Mouse (Mus musculus): ENCODE results near the gene Lpcat4. TPM values are rescaled to one million over a fixed set of nuclear protein-coding genes. Genes with fewer than 3 reads are reported as not detected.
A peak's percentile ranks its signal among the peaks of the same experiment; 100 is the strongest.

The Lpcat4 gene
- polyA plus RNA-seq, 1 experiment from 2014 or later = 22.8 TPM

GRCm38 (mm10) chr2:112264364-112264763 lies 25.1 kb downstream of the Lpcat4 start:
- H3K27ac ChIP-seq = no peak overlapping the region
- H3K9me3 ChIP-seq = no peaks in the 10 kb centered on the region
- ATAC-seq = no peak
- no peak overlapping the region for H3K9ac ChIP-seq
- H3K36me3 ChIP-seq = no peaks in the 10 kb centered on the region
- peaks cover 14% of the 10 kb centered on the region for H3K4me1 ChIP-seq (replicated peaks)
- H3K4me2 ChIP-seq (replicated peaks) = no peak overlapping the region
- WGBS = 72% methylated on average over 4 of the region's 4 CpGs
- H3K27me3 ChIP-seq (replicated peaks) = no peaks in the 10 kb centered on the region
- H3K4me3 ChIP-seq (replicated peaks) = no peak overlapping the region

- ATAC-seq = peak; percentile 96
- Histone ChIP-seq H3K27ac (peak within 1 kb of the TSS; percentile 81), H3K36me3 (no peaks in the 10 kb centered on the region), H3K9me3 (no peaks in the 10 kb centered on the region), H3K4me3 (replicated peaks) (peak within 1 kb of the TSS; percentile 81), H3K4me1 (replicated peaks) (peaks cover 14% of the 10 kb centered on the region), H3K4me2 (replicated peaks) (peak within 1 kb of the TSS; percentile 84), H3K27me3 (replicated peaks) (no peaks in the 10 kb centered on the region), H3K9ac (peak within 1 kb of the TSS; percentile 68)
- under 1% methylated on average over 85 of the region's 85 CpGs for WGBS
Measured at GRCm38 (mm10) chr2:112265448-112266241, 26.4 kb downstream of the Lpcat4 start, which contains the start of gene Slc12a6. Slc12a6 (plus strand) TSS chr2:112265825.

DNA sequence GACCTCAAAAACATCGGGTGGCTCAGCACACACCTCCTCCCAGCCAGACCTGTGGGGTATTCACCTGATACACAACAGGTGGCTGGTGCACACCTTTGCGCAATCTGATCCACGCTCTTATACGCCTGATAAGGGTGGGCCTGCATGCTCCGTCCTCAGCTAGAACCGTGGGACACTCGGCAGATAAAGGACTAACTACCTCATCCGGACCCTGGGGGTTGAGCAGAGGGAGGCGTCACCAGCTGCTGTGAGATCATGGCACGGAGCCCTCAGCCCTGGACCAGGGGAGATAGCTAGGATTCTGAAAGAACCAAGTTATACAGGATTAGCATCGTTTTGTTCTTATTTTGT lies 26.9 kb downstream of the Lpcat4 start, which contains the start of gene Gm21985:
TSS of gene Gm21985 (plus strand) at position 73 of the 351 bp plus-strand sequence.
- peak; percentile 34 for ATAC-seq
- WGBS = 2% methylated on average over 11 of the region's 11 CpGs

GRCm38 (mm10) chr2:112266780-112267179 lies 27.5 kb downstream of the Lpcat4 start:
- no peak overlapping the region for H3K9ac ChIP-seq

More for the DNA sequence above, 26.9 kb downstream of the Lpcat4 start, which contains the start of gene Gm21985:
- Histone ChIP-seq H3K36me3 (no peaks in the 10 kb centered on the region), H3K4me2 (replicated peaks) (peak within 1 kb of the TSS; percentile 84), H3K9ac (peak within 1 kb of the TSS; percentile 68), H3K9me3 (no peaks in the 10 kb centered on the region), H3K27ac (peak within 1 kb of the TSS; percentile 81), H3K4me1 (replicated peaks) (peaks cover 14% of the 10 kb centered on the region), H3K27me3 (replicated peaks) (no peaks in the 10 kb centered on the region), H3K4me3 (replicated peaks) (peak within 1 kb of the TSS; percentile 81)

DNA sequence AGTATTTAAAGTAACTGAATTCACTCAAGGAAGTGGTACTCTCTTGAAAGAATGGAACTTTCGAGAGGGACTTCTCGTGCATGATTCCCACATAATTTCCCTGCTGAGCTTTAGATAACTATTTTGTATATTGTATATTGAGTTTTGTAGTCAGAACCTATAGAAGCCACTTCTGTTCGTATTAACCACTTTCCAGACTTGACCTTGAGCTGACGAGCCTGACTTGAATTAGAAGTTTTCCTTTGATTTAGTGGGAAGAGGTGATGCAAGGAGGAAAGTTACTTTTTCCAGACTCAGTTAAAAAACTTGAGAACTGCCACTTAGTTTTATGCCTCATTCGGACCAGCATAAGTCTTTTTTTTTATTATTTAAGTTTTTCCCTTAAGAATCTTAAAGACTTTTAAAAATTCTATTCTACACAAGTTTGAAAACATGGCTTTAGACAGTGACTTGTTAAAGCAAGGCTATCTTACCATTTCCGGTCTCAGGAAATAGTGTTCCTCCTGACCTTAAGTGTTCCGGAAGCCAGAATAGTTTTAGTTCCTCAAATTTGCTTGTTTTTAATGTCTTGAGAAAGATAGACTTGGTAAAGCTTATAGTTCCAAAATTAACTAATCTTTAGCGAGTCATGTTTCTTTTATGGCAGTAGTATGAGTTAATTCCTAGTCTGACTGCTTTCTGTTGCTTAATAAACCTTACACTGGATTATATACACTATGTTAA lies 28.4 kb downstream of the Lpcat4 start:
- H3K9ac ChIP-seq = no peak overlapping the region

More at GRCm38 (mm10) chr2:112266780-112267179, 27.5 kb downstream of the Lpcat4 start:
- Histone ChIP-seq H3K4me3 (replicated peaks) (peak overlapping the region; percentile 81), H3K4me2 (replicated peaks) (peak overlapping the region; percentile 84), H3K9me3 (no peaks in the 10 kb centered on the region), H3K36me3 (no peaks in the 10 kb centered on the region), H3K27me3 (replicated peaks) (no peaks in the 10 kb centered on the region), H3K27ac (peak overlapping the region; percentile 48; the same call in 1 of the 2 replicates), H3K4me1 (replicated peaks) (peaks cover 14% of the 10 kb centered on the region)
- 36% methylated on average over 10 of the region's 10 CpGs for WGBS
- no peak for ATAC-seq

DNA sequence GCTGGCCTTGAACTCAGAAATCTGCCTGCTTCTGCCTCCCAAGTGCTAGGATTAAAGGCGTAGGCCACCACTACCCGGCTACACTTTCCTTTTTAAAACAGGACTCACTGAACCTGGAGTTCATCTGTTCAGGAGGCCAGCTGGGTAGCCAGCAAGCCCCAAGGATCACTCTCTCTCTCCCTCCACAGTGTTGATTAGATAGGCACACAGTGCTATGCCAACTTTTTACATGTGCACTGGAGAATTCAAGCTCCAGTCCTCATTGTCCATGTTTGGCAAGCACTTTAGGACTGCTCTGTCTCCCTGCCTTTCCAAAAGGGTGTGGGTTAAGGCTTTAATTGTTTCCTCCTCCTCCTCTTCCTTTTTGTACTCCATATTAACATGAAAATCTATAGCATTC lies 30.7 kb downstream of the Lpcat4 start:
- no peak for ATAC-seq
- H3K9me3 ChIP-seq = no peaks in the 10 kb centered on the region
- H3K27me3 ChIP-seq (replicated peaks) = no peaks in the 10 kb centered on the region
- H3K27ac ChIP-seq = no peak overlapping the region
- 90% methylated on average over 2 of the region's 2 CpGs for WGBS
- no peak overlapping the region for H3K4me2 ChIP-seq (replicated peaks)
- no peak overlapping the region for H3K9ac ChIP-seq
- peaks cover 10% of the 10 kb centered on the region; the same call in 1 of the 2 replicates for H3K4me1 ChIP-seq (replicated peaks)
- no peaks in the 10 kb centered on the region for H3K36me3 ChIP-seq
- no peak overlapping the region for H3K4me3 ChIP-seq (replicated peaks)

More for the DNA sequence above, 28.4 kb downstream of the Lpcat4 start:
- Histone ChIP-seq H3K27me3 (replicated peaks) (no peaks in the 10 kb centered on the region), H3K4me3 (replicated peaks) (0 out of 2 replicates have a peak overlapping the region, but pooled peaks have one; percentile 81), H3K4me1 (replicated peaks) (peaks cover 14% of the 10 kb centered on the region), H3K4me2 (replicated peaks) (peak overlapping the region; percentile 84; the same call in 1 of the 2 replicates), H3K9me3 (no peaks in the 10 kb centered on the region), H3K27ac (no peak overlapping the region), H3K36me3 (no peaks in the 10 kb centered on the region)
- 73% methylated on average over 8 of the region's 8 CpGs for WGBS
- no peak for ATAC-seq

DNA sequence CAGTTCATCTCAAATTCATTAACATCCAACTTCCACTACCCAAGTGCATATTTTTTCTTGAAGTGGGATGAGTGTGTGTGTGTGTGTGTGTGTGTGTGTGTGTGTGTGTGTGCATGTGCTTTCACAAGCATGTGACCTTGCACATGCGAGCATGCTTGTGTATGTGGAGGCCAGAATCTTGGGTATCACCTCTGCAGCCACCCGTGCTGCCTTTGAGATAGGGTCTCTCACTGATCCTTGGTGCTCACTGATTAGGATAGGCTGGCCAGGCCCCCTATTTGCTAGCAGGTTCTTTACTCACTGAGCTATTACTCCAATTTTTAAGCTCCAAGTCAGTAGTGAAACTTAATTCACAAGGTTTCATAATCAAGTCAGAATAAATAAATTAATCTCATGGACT lies 33.6 kb downstream of the Lpcat4 start:
- no peak overlapping the region for H3K27ac ChIP-seq
- H3K4me1 ChIP-seq (replicated peaks) = no peaks in the 10 kb centered on the region
- no peaks in the 10 kb centered on the region for H3K36me3 ChIP-seq
- no peaks in the 10 kb centered on the region for H3K9me3 ChIP-seq
- H3K9ac ChIP-seq = no peak overlapping the region
- no peak overlapping the region for H3K4me2 ChIP-seq (replicated peaks)
- no peaks in the 10 kb centered on the region for H3K27me3 ChIP-seq (replicated peaks)
- WGBS = 86% methylated on average over 2 of the region's 2 CpGs
- H3K4me3 ChIP-seq (replicated peaks) = no peak overlapping the region
- ATAC-seq = no peak

- Histone ChIP-seq H3K27me3 (replicated peaks) (no peaks in the 10 kb centered on the region), H3K4me1 (replicated peaks) (no peaks in the 10 kb centered on the region), H3K9me3 (no peaks in the 10 kb centered on the region), H3K4me2 (replicated peaks) (no peak overlapping the region), H3K36me3 (no peaks in the 10 kb centered on the region), H3K9ac (no peak overlapping the region), H3K27ac (no peak overlapping the region), H3K4me3 (replicated peaks) (no peak overlapping the region)
- no peak for ATAC-seq
- 81% methylated on average over 6 of the region's 6 CpGs for WGBS
Measured at GRCm38 (mm10) chr2:112273474-112273873, 34.2 kb downstream of the Lpcat4 start.

DNA sequence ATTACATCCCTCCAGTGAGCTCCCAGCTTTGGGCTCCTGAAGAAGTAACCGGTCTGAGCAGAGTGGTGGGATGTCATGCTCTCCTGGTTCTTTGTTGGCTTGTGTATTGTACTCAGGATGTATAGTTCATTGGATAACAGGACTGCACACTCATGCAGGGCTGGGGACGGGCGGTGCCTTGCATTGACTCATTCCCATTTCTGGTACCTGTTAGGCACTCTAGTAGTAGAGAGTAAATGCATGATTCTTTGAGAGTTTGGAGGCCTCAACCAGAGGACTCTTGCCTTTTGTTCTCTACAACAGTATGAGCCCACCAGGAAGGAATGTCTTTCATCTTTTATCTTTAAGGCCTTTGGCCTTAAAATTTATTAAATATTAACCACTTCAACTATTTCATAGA lies 37.6 kb downstream of the Lpcat4 start:
- H3K36me3 ChIP-seq = no peaks in the 10 kb centered on the region

DNA sequence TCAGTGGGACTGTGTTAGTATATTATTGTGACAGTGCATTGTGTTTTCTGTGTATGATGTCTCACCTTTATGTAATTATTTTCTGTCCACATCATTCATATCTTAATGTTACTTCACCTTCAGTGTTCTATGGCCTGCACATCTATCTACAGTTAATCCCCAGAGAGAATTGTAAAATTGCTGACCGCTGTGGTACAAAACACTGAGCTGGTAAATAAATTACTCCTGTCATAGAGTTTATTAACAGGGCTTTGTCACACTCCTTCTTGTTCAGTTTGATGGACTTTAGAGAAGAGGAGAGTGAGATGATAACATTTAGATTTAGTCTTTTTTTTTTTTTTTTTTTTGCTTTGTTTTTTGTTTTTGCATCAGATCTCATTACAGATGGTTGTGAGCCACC lies 43.6 kb downstream of the Lpcat4 start:
- 95% methylated on average over 1 of the region's 1 CpGs for WGBS
- H3K9ac ChIP-seq = no peak overlapping the region
- H3K4me1 ChIP-seq (replicated peaks) = no peaks in the 10 kb centered on the region
- H3K27ac ChIP-seq = no peak overlapping the region
- H3K36me3 ChIP-seq = no peaks in the 10 kb centered on the region
- no peaks in the 10 kb centered on the region for H3K9me3 ChIP-seq
- ATAC-seq = no peak
- no peaks in the 10 kb centered on the region for H3K27me3 ChIP-seq (replicated peaks)
- no peak overlapping the region for H3K4me2 ChIP-seq (replicated peaks)
- no peak overlapping the region for H3K4me3 ChIP-seq (replicated peaks)

More for the DNA sequence above, 37.6 kb downstream of the Lpcat4 start:
- Histone ChIP-seq H3K4me1 (replicated peaks) (no peaks in the 10 kb centered on the region), H3K4me3 (replicated peaks) (no peak overlapping the region), H3K27ac (no peak overlapping the region), H3K9me3 (no peaks in the 10 kb centered on the region), H3K9ac (no peak overlapping the region), H3K27me3 (replicated peaks) (no peaks in the 10 kb centered on the region), H3K4me2 (replicated peaks) (no peak overlapping the region)
- ATAC-seq = peak; percentile 81
- WGBS = 66% methylated on average over 3 of the region's 3 CpGs

DNA sequence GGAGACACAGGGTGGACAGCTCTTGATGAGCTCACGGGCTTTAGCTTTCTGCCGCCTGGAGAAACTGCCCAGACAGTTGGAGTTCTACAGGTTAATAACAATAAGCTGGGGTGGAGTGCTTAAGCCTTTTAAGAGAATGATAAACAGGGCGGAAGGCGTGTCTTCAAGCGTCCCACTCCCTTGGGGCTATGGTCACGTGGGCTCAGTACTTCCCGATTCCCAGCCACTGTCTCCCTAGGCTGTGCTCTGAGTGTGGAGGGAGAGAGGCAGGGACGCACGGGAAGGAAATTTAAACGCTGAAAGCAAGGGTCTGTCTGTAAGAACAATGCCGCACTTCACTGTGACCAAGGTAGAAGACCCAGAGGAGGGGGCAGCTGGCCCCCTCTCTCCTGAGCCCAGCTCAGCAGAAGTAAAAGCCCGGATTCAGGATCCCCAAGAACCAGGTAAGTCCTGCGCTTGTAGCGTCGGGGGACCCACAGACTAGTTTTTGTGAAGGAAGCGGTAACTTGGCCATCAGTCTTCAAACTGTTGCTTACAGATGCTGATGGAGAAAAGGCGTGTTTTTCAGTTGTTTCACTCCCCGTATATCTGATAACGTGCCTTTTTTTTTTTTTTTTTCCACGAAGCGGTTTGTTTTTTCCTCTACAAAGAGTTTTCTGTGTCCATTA lies 45.2 kb downstream of the Lpcat4 start:
- Histone ChIP-seq H3K4me3 (replicated peaks) (peak overlapping the region; percentile 57), H3K9me3 (no peaks in the 10 kb centered on the region), H3K4me1 (replicated peaks) (no peaks in the 10 kb centered on the region), H3K27ac (0 out of 2 replicates have a peak overlapping the region, but pooled peaks have one; percentile 49), H3K36me3 (no peaks in the 10 kb centered on the region), H3K27me3 (replicated peaks) (no peaks in the 10 kb centered on the region), H3K9ac (peak overlapping the region; percentile 59), H3K4me2 (replicated peaks) (peak overlapping the region; percentile 84)
- ATAC-seq = peak; percentile 94
- 2% methylated on average over 21 of the region's 21 CpGs for WGBS

GRCm38 (mm10) chr2:112285031-112285390 lies 45.7 kb downstream of the Lpcat4 start:
- H3K36me3 ChIP-seq = no peaks in the 10 kb centered on the region
- no peak overlapping the region for H3K27ac ChIP-seq
- H3K4me1 ChIP-seq (replicated peaks) = no peaks in the 10 kb centered on the region
- H3K4me2 ChIP-seq (replicated peaks) = peak overlapping the region; percentile 84
- no peaks in the 10 kb centered on the region for H3K9me3 ChIP-seq
- no peak for ATAC-seq
- peak overlapping the region; percentile 57 for H3K4me3 ChIP-seq (replicated peaks)
- 40% methylated on average over 6 of the region's 6 CpGs for WGBS
- peak overlapping the region; percentile 59 for H3K9ac ChIP-seq
- no peaks in the 10 kb centered on the region for H3K27me3 ChIP-seq (replicated peaks)

All from intestine, embryonic 15.5 days (tissue).